Mouse (Mus musculus) T-helper 17 cell (primary cell): ENCODE measurements around the gene Usp40.

ENCODE experiments used
- in situ Hi-C, 2 experiments: fragments of 300-600 bp; cut with MboI, MseI; formaldehyde crosslinking; loops; 1 replicate in 1 of 2; 2 replicates in 1 of 2; pipeline ENCODE4 v1.15.1; 2025; ENCODE audit warnings: high pct_unique_total_duplicates in 2 of 2

Gene Usp40

GRCm38 (mm10) chr1:87951641-87952040 is 56.7 kb downstream of the Usp40 start:
- in situ Hi-C loops: no loop called here

GRCm38 (mm10) chr1:87947681-87948091 is 60.7 kb downstream of the Usp40 start:
- in situ Hi-C loops: no loop called here

DNA sequence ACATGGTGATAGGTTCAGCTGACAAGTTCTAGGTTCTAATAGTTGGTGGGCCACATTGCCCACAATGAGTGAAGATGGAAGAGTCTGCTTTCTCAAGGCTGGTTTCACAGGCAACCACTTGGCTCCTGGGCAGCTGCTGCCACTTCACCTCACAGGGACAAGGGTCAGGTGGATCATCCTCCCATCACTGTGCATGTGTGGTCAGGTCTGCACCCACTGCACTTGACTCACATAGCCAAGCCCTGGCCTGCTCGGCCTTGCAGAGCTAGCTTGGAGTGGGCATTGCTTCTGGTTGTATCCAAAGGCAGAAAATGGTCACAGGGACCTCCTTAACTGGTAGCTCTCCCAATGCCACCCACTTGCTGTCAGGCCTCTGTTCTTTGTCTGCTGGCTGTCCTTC is 66.6 kb downstream of the Usp40 start:
- in situ Hi-C loops: no loop called here

DNA sequence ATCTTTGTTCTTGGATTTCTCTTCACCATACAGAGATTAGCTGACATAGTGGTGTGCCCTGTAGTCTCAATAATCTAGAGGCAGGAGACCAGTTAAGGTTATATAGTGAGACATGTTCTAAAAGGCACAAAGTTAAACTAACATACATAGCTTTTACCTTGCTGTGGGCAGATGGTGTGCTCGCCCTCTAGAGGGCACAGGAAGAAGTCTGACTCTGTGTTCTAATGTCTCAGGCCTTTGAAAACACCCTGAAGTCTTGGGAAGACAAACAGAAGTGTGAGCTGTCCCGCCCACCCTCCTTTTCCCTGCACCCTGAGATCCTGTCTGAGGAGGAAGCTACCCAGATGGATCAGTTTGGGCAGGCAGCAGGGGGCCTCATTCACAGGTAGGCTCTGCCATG is 71.8 kb downstream of the Usp40 start:
- in situ Hi-C loops: no loop called here

DNA sequence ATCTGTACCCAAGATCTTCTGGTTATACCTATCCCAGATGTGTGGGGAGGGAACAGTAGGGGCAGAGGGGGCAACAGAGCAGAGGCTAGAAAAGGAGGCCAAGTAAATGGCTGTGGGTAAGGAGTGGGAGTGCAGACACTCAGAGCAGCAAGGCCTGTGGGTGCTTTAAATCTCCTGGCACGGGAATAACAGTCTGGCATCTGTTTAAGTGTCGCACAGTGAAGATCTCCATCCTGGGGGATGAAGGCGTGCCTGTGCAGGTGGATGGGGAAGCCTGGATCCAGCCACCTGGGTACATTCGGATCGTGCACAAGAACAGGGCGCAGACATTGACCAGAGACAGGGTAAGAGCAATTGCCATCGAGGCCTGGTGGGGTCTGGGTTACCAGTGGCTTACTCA is 72.3 kb downstream of the Usp40 start:
- in situ Hi-C loops: no loop called here

- in situ Hi-C loops: no loop called here
Observed at GRCm38 (mm10) chr1:87935546-87935945, 72.8 kb downstream of the Usp40 start.

- in situ Hi-C loops: no loop called here
Observed at GRCm38 (mm10) chr1:87935095-87935494, 73.3 kb downstream of the Usp40 start.

DNA sequence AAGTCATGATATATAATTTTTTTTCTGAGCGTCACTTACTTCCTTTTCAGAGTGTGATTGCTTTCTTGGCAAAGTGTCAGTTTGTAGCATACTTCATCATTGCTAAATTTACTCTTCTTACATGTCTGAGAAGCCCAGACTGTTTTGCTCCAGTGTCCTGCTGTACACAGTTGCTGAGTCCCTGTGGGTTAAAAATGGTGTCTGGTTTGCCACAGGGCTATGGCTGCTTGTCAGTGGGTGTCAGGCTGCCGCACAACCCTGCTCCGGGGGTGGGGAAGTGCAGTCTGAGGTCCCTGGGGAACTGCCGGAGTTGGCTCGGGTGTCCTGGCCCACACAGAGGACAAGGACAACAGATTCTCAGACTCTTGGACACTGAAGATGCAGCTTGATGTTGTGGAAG is 75.3 kb downstream of the Usp40 start:
- in situ Hi-C loops: no loop called here

- in situ Hi-C loops: no loop called here
Observed at GRCm38 (mm10) chr1:87929730-87930129, 78.6 kb downstream of the Usp40 start.

- in situ Hi-C loops: loop anchor here in 1 of 2 experiments (5.0 kb wide), 1 partner anchor 148 kb away; no protein-coding TSS in a partner anchor
Observed at GRCm38 (mm10) chr1:87924888-87925287, 83.5 kb downstream of the Usp40 start.

GRCm38 (mm10) chr1:87922666-87923065 is 85.7 kb downstream of the Usp40 start:
- in situ Hi-C loops: loop anchor here in 1 of 2 experiments (5.0 kb wide), 1 partner anchor 145 kb away; no protein-coding TSS in a partner anchor

DNA sequence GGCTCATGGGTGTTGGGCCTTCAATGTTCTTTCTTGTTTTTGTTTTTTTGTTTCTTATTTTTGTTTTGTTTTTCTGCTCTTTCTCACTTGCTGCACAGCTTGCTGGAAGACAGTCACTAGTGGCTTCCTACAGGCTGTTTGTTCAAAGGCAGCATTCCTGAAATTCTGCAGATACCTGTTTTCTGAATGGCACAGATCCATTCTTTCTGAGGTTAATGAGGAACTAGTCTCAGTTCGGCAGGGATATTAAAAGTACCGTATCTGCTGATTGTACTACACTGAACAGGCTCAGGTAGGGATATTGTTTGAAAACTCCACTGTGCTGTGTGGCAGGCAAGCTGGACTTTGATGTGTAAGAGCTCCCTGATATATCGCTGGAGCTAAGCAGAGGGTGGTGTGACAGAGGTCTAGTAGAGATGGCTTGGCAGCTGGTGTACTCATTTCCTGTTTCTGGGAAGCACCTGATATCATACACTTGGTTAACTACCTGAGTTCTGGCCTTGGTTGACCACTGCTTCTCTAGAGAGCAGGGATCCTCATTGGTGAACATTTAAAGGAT is 88.2 kb downstream of the Usp40 start:
- in situ Hi-C loops: loop anchor here in 1 of 2 experiments (5.0 kb wide), 1 partner anchor 143 kb away; no protein-coding TSS in a partner anchor

DNA sequence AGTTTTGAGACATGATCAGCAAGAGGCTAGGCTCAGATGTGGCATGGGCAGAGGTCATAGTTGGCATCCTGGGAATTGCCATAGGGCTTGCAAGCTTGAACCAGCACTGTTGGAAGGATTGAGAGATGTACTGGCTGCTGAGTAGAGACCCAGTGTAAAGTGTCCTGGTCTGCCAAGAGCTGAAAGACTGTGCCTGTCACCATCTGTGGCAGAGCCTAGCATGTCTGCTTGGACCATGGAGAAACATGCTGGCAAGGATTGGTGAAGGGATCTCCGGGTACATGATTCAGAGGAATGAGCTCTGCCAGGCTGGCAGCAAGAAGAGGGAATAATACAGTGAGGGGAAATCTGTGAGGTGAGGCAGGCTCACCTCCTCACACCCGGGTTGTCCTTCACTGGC is 90.3 kb downstream of the Usp40 start:
- in situ Hi-C loops: no loop called here

- in situ Hi-C loops: no loop called here
Observed at GRCm38 (mm10) chr1:87917361-87917760, 91.0 kb downstream of the Usp40 start.

GRCm38 (mm10) chr1:87913356-87913755 is 95.0 kb downstream of the Usp40 start:
- in situ Hi-C loops: loop anchor here in 1 of 2 experiments (5.0 kb wide), 1 partner anchor 101 kb away; no protein-coding TSS in a partner anchor

- in situ Hi-C loops: loop anchor here in 1 of 2 experiments (5.0 kb wide), 1 partner anchor 98 kb away; no protein-coding TSS in a partner anchor
Observed at GRCm38 (mm10) chr1:87910428-87910827, 97.9 kb downstream of the Usp40 start.

DNA sequence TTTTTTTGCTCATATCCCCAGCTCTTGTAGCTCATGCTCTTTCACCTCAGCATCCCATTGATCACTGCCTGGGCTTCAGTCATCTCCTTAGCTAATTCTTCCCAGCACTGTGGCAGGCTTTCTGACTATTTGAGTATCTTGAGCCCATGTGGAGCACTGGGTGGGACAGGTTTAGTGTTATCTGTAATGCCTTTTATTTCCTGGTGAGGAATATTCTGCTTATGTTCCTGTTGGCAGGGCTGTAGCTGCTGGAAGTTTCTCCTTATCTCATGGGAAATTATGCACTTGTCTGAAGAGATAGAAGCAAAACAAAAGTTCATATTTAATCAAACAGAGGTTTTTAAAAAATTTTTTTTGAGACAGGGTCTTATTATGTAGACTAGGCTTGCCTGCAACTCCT is 98.8 kb downstream of the Usp40 start:
- in situ Hi-C loops: no loop called here

DNA sequence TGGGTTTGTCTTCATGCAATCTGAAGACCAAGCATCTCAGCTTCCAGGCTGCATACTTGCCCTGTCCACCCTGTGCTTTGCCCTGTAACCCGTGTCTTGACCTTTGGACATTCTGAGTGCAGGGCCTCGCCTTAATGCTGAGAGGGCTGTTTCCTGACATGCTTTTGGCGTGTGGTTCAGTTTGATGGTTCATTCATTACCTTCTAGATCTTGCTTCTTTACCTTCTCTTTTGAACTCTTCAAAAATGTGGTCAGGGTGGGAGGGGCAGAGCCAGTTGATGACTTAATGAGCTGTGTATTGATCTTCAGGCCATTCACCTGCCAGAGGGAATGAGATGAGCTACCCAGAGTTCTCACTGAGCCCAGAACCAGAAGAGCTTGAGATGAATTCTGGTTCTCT is 99.6 kb downstream of the Usp40 start:
- in situ Hi-C loops: no loop called here

GRCm38 (mm10) chr1:87908006-87908405 is 100.3 kb downstream of the Usp40 start:
- in situ Hi-C loops: no loop called here

DNA sequence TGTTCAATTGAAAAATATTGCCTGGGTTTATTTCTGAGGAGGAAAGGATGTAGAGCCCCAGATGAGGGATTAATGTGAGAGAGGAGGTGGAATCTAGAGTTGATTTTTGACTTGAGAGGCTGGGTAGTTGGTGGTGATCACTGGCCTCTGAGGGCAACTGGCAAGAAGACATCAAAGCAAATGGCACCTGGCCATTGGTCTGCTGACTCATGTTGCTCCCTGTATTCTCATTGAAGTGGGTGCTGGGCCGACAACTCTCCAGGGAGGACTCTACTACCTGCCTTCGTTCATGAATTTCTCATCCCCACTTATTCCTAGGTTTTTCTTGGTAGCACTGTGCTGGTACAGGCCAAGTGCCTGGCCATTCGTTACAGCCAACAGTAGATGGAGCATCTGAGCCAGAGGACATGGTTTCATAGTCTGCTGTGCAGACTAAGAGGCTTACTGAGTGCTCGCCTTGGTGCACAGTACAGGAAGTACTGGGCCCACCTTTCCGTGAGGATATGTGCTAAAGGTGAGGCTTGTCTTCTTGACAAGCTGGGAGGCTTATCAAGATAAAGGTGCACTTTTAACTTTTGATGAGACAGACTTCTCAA is 101.9 kb downstream of the Usp40 start:
- in situ Hi-C loops: no loop called here

DNA sequence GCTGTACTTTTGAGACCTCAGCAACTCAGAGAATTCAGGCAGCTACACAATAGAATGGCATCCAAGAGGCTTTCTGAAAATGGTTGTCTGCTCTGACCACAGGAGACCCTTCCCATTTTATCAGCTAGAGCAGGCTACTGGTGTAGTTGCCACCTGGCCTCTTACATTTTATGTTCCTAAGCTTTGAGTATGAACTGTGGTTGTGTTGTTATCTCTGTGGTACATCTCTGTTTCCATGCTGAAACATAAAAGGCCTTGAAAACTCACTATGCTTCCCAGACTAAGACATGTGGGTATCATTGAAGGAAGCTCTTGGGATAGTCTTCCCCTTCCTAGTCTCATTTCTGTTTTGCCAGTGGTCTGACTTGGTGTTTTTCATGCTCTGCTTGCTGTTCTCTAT is 106.2 kb downstream of the Usp40 start:
- in situ Hi-C loops: no loop called here

DNA sequence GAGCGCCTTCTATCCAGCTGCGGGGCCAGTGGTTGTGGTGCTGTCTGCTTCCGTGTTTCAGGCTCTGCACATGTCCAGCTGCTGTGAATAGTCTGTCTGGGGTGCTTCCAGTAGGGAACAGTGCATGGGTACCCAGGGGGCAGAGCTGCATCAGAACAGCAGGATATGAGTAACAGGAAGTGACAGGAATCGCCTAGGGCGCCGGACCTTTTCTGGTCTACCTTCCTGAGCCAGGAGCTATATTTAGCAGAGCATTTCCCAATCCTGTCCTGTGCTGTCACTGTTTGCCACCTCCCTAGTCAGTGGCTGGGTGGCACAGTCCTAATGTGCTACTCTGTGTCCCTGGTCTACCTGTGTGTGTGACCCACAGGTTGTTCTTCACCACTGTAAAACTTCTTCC is 107.4 kb downstream of the Usp40 start:
- in situ Hi-C loops: no loop called here

GRCm38 (mm10) chr1:87899701-87900100 is 108.7 kb downstream of the Usp40 start:
- in situ Hi-C loops: no loop called here
